Mouse (Mus musculus) midbrain, embryonic 14.5 days (tissue): ENCODE results near the gene Syne2. TPM values are rescaled to one million over a fixed set of nuclear protein-coding genes. Genes with fewer than 3 reads are reported as not detected.
A peak's percentile ranks its signal among the peaks of the same experiment; 100 is the strongest.

Experiments
- ATAC-seq: fragments of 200-750 bp; cut with Nextera tagmentation; 2 replicates; pipeline ENCODE4 v1.8.0; 2017; ENCODE audit warnings: moderate number of reproducible peaks, moderate library complexity; ENCODE audit not compliant: low FRiP score, low TSS enrichment
- DNase-seq: peaks from one replicate; pipeline ENCODE4 v3.0.0-alpha.2; 2015
- H3K27ac ChIP-seq: fragments of 300-500 bp; sonication (generic); replicated peaks from 2 replicates; pipeline ENCODE4 v1.5.1; 2014; ENCODE audit warnings: mild to moderate bottlenecking, low read depth, low read length, moderate library complexity
- H3K27me3 ChIP-seq: fragments of 300-500 bp; sonication (generic); 2 replicates; pipeline ENCODE4 v1.6.1; 2014; ENCODE audit warnings: low read length, control low read depth, mixed read lengths; ENCODE audit not compliant: control insufficient read depth, insufficient read depth
- H3K36me3 ChIP-seq: fragments of 300-500 bp; sonication (generic); 2 replicates; pipeline ENCODE4 v1.6.1; 2014; ENCODE audit warnings: low read length, control low read depth; ENCODE audit not compliant: control insufficient read depth, insufficient read depth
- H3K4me1 ChIP-seq: fragments of 300-500 bp; sonication (generic); 2 replicates; pipeline ENCODE4 v1.6.1; 2014; ENCODE audit warnings: mild to moderate bottlenecking, antibody characterized with exemption, low read length, control low read depth; ENCODE audit not compliant: control insufficient read depth, insufficient read depth
- H3K4me2 ChIP-seq: fragments of 300-500 bp; sonication (generic); 2 replicates; pipeline ENCODE4 v1.6.1; 2014; ENCODE audit warnings: mild to moderate bottlenecking, low read length, moderate library complexity
- H3K4me3 ChIP-seq: fragments of 300-500 bp; sonication (generic); replicated peaks from 2 replicates; pipeline ENCODE4 v1.5.1; 2014; ENCODE audit warnings: low read depth, low read length
- H3K9ac ChIP-seq: fragments of 300-500 bp; sonication (generic); replicated peaks from 2 replicates; pipeline ENCODE4 v1.6.1; 2014; ENCODE audit warnings: mild to moderate bottlenecking, low read length, moderate library complexity
- H3K9me3 ChIP-seq: fragments of 300-500 bp; sonication (generic); 2 replicates; pipeline ENCODE4 v1.6.1; 2016; ENCODE audit warnings: low read length, control low read depth, mixed read lengths; ENCODE audit not compliant: control insufficient read depth
- WGBS: fragments of 180-500 bp; shearing (Covaris S2); extraction: QIAGEN DNeasy Blood & Tissue Kit; methylation state at CpG from one replicate; pipeline ENCODE4 v1.1.7; 2014; 5-methylcytosine and 5-hydroxymethylcytosine counted together
- polyA plus RNA-seq: library from polyadenylated mRNA; unstranded; fragments of >200 nt; fragmentation: Nextera tagmentation; extraction: Ambion mirVana; gene quantifications from 2 replicates; pipeline ENCODE4 v1.2.1, GENCODE M21; 2014

Syne2 gene
- polyA plus RNA-seq, 1 experiment from 2014 or later = 63.5 TPM

DNA sequence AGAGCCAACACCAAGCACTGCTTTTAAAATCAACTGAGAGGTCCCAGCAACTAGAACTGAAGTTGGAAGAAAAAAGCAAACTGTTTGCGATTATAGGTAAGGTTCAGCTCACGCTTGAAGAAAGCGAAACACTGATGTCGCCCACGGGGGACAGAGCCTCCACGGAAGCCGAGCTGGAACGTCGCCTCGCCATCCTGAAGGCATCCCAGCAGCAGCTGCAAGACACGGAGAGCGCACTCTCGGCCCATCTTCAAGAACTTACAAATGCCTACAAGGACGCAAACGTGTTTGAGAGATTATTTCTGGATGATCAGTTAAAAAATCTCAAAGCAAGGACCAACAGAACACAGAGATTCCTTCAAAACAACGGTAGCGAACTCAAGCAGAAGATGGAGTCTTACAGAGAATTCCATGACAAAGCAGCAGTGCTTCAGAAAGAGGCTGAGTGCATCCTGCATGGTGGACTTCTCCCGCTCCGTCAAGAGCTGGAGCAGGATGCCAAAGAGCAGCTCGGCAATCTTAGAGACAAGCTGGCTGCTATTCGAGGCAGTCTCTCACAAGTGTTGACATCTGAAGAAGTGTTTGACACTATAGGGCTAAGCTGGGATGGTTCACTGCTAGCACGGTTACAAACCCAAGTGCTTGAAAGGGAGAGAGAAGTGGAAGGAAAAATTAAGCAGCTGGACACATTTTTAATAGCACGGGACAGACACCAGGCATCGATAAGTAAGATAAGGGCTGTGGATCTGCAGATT lies 148.7 kb downstream of the Syne2 start:
- 96% methylated on average over 24 of the region's 24 CpGs for WGBS
- no peak overlapping the region for H3K4me3 ChIP-seq
- no peak for ATAC-seq
- H3K4me1 ChIP-seq = no peaks in the 10 kb centered on the region
- H3K9ac ChIP-seq = no peak overlapping the region
- no peak for DNase-seq
- H3K36me3 ChIP-seq = peaks cover 56% of the 10 kb centered on the region
- H3K27me3 ChIP-seq = no peaks in the 10 kb centered on the region
- H3K4me2 ChIP-seq = no peak overlapping the region
- H3K27ac ChIP-seq = no peak overlapping the region
- H3K9me3 ChIP-seq = no peaks in the 10 kb centered on the region

DNA sequence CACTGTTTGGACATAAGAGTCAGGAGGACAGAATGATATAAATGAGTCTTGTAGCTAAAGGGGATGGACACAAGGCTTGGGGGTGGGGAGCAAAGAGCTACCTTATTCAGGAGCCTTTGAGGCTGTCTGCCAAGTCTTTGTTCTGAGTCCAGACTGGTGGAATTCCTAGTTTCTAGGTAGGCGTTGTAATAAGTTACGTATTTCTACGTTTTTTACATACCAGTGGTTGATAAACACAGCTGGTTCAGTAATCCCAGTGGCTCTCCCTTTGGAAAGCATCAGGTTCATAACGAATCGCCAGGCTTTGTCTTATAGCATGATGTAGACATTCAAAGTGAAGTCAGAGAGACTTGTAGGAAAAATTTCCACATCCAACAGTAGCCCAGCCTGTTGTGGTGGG lies 161.1 kb downstream of the Syne2 start:
- no peak overlapping the region for H3K27ac ChIP-seq
- no peak overlapping the region for H3K4me2 ChIP-seq
- H3K4me3 ChIP-seq = no peak overlapping the region
- no peak for ATAC-seq
- H3K9ac ChIP-seq = no peak overlapping the region
- H3K9me3 ChIP-seq = no peaks in the 10 kb centered on the region
- no peaks in the 10 kb centered on the region for H3K4me1 ChIP-seq
- peaks cover 41% of the 10 kb centered on the region for H3K36me3 ChIP-seq
- DNase-seq = no peak
- H3K27me3 ChIP-seq = no peaks in the 10 kb centered on the region
- WGBS = 95% methylated on average over 5 of the region's 5 CpGs

DNA sequence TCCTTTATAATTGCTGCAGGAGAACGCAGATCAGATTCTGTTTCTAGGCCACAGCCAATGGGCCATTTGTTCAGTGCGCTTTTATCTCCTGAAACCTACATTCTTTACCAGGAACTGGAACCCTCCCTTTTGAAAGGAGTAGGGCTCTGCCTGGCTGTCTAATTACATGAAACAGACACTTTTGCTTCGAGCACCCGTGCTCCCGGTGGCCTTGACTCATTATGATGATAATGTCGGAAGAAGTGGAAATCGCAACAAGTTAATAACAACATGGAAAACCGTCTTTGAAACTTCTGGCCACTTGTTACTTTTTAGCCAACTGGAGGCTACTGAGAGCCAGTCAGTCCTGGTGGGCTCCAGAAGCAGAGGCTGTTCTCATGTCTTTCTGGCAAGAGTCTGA lies 165.4 kb downstream of the Syne2 start:
- Histone ChIP-seq H3K4me3 (no peak overlapping the region), H3K27ac (no peak overlapping the region), H3K9me3 (no peaks in the 10 kb centered on the region), H3K36me3 (peaks cover 54% of the 10 kb centered on the region), H3K4me1 (no peaks in the 10 kb centered on the region), H3K9ac (no peak overlapping the region), H3K27me3 (no peaks in the 10 kb centered on the region), H3K4me2 (no peak overlapping the region)
- ATAC-seq = no peak
- DNase-seq = no peak
- WGBS = 51% methylated on average over 8 of the region's 8 CpGs

DNA sequence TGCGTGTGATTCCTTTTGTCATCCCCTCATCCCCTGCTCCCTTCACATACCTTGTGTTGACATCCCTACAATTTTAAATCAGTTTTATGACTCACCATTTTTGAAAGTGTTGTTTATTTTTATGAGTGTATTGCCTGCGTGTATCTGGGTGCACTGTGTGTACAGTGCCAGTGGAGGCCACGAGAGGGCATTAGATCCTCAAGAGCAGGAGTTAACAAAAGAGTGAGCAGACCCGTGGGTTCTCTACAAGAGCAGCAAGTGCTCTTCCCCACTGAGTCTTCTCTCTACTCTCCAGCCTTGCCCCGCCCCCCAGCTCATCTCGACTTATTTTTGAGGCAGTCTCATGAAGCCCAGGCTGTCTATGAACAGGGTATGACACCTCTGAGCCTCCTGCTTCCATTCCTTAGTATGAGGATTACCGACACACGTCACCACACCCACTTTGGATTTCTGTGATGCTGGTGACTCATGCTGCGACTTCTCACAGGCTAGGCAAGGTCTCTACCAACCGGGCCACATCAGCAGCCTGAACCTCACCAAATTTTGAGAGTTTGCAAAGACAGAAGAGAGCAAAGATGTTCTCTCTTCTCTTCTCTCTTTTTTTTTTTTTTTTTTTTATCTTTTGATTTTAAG lies 174.4 kb downstream of the Syne2 start:
- Histone ChIP-seq H3K4me2 (no peak overlapping the region), H3K4me1 (no peaks in the 10 kb centered on the region), H3K36me3 (peaks cover 44% of the 10 kb centered on the region), H3K9ac (no peak overlapping the region), H3K9me3 (no peaks in the 10 kb centered on the region), H3K27ac (no peak overlapping the region), H3K4me3 (no peak overlapping the region), H3K27me3 (no peaks in the 10 kb centered on the region)
- ATAC-seq = no peak
- DNase-seq = no peak
- 86% methylated on average over 10 of the region's 10 CpGs for WGBS

DNA sequence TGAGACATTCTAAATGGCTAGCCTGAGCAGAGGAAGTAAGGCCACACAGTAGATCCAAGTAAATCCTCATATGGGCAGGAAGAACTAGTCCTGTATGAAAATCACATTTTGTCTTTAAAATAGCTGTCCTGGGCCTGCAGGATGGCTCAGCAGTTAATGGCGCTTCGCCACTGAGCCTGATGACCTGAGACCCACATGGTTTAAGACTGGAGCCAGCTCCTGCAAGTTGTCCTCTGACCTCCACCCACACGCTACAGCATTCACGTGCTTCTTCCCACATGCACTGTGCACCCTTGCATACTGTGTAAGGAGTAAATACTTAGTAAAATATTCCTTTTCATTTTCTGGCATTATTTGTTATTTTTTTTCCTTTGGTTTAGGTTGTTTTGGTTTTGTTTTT lies 175.0 kb downstream of the Syne2 start:
- DNase-seq (no peak), ATAC-seq (no peak)
- Histone ChIP-seq H3K4me3 (no peak overlapping the region), H3K9me3 (no peaks in the 10 kb centered on the region), H3K4me2 (no peak overlapping the region), H3K27me3 (no peaks in the 10 kb centered on the region), H3K9ac (no peak overlapping the region), H3K27ac (no peak overlapping the region), H3K36me3 (peaks cover 47% of the 10 kb centered on the region), H3K4me1 (no peaks in the 10 kb centered on the region)
- WGBS = 97% methylated on average over 4 of the region's 4 CpGs

DNA sequence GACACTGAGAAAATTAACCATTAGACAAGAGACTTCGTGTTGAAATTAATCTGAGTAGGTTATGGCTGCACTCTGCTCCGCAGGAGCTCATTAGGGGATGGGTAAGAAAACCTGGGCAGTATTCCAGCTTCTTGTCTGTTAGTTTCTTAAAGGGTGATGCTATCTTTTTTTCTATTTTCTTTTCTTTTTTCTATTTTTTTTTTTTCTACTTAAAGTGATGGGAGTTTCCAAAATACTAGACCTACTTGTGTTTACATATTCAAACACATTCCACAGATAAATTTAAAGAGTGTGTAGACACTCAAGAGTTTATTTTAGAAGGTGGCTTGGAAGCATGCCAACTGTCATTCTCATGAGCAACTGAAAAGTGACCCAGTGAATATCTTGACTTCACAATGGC lies 177.2 kb downstream of the Syne2 start:
- Histone ChIP-seq H3K9ac (no peak overlapping the region), H3K27ac (no peak overlapping the region), H3K9me3 (no peaks in the 10 kb centered on the region), H3K4me3 (no peak overlapping the region), H3K36me3 (peaks cover 40% of the 10 kb centered on the region), H3K4me1 (no peaks in the 10 kb centered on the region), H3K4me2 (no peak overlapping the region), H3K27me3 (no peaks in the 10 kb centered on the region)
- 75% methylated on average over 2 of the region's 2 CpGs for WGBS
- peak; percentile 24 for DNase-seq
- no peak for ATAC-seq

DNA sequence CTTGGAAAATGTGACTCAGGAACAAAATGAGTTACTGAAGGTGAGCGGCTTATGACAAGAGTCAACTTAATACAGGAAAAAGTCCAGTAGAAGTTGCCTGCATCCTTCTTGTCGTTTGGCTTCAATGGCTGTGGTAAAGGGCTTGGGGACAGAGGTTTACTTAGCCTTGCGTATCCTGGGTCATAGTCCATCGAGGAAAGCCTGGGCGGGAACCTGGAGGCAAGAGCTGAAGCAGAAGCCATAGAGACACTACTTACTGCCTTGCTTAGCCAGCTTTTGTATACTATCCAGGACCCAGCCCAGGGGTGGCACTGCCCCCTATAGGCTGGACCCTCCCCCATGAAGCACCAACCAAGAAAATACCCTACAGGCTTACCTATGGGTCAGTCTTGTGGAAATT lies 179.6 kb downstream of the Syne2 start:
- ATAC-seq (no peak), DNase-seq (no peak)
- no peak overlapping the region for H3K9ac ChIP-seq
- no peak overlapping the region for H3K27ac ChIP-seq
- H3K4me1 ChIP-seq = no peaks in the 10 kb centered on the region
- WGBS = 97% methylated on average over 5 of the region's 5 CpGs
- no peaks in the 10 kb centered on the region for H3K27me3 ChIP-seq
- peaks cover 45% of the 10 kb centered on the region for H3K36me3 ChIP-seq
- no peaks in the 10 kb centered on the region for H3K9me3 ChIP-seq
- H3K4me2 ChIP-seq = no peak overlapping the region
- H3K4me3 ChIP-seq = no peak overlapping the region

DNA sequence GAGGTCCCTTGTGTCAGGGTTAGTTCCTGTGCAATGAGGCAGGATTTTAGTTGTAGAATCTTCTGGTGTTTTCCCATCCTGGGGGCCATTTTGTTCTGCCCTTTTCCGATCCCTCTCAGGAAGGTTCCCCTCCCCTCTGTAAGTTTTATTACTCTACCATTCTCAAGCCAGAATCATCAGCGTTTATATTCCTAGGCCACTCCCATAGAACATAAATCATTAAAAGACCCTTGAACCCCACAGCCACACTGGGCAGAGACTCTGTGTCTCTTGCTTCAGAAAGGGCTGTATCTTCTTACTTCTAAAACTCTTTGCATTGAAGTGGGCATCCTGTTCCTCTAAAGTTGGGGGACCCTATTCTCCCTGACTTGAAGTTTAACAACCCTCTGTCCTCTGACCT lies 180.5 kb downstream of the Syne2 start:
- WGBS = 95% methylated on average over 2 of the region's 2 CpGs
- no peak overlapping the region for H3K9ac ChIP-seq
- no peak for ATAC-seq
- H3K4me3 ChIP-seq = no peak overlapping the region
- no peak overlapping the region for H3K27ac ChIP-seq
- H3K4me1 ChIP-seq = no peaks in the 10 kb centered on the region
- H3K27me3 ChIP-seq = no peaks in the 10 kb centered on the region
- H3K4me2 ChIP-seq = no peak overlapping the region
- no peak for DNase-seq
- peaks cover 45% of the 10 kb centered on the region for H3K36me3 ChIP-seq
- no peaks in the 10 kb centered on the region for H3K9me3 ChIP-seq

DNA sequence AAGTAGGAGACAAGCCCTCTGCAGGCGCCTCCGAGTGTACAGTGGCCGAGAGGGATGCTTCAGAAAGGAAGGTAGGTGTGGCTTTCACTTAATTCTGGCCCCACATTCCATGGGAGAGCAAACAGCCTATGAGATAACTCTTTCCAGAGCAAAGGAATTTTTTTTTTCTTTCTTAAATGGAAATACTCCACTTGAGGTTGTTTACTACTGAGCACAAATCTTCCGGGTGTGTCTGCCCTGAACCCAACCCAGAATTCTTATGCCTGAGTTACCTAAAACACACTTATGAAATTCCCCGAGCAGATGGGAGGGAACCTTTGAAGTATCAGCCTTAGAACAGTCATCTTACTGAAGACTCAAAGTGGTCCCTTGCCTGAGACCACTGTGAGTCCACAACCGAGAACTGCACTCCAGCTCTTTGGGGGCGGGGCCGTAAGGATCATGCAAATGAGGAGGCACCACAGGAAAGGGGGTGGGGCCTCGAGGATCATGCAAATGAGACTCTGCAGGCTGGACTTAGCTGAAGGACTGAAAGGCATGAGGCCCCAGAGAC lies 186.8 kb downstream of the Syne2 start:
- H3K9me3 ChIP-seq = no peaks in the 10 kb centered on the region
- no peak overlapping the region for H3K9ac ChIP-seq
- no peak overlapping the region for H3K4me2 ChIP-seq
- H3K4me3 ChIP-seq = no peak overlapping the region
- ATAC-seq = peak; percentile 60; the same call in 1 of the 2 replicates
- H3K4me1 ChIP-seq = no peaks in the 10 kb centered on the region
- no peaks in the 10 kb centered on the region for H3K27me3 ChIP-seq
- no peak overlapping the region for H3K27ac ChIP-seq
- H3K36me3 ChIP-seq = peaks cover 33% of the 10 kb centered on the region
- 40% methylated on average over 9 of the region's 9 CpGs for WGBS
- peak; percentile 80 for DNase-seq
